Mouse (Mus musculus): ENCODE results near the gene Tspyl3. TPM values are rescaled to one million over a fixed set of nuclear protein-coding genes. Genes with fewer than 3 reads are reported as not detected.

Gene Tspyl3
- polyA plus RNA-seq, 1 experiment from 2014 or later: 11.7 TPM

DNA sequence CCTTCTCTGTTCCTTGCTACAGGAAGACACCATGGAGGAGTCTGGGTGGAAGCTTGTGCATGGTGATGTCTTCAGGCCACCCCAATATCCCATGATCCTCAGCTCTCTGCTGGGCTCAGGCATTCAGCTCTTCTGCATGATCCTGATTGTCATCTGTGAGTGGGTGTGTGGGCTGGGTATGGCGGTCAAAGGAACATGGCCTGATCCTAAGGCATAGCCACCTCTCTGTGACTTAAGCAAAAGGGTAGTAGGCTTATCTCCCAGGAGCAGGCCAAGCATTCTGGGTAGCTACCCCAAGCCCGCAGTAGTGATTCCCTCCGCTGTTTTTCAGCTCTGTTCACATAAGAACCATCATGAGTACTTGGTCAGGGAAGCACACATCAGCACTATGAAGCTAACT is 31.0 kb downstream of the Tspyl3 start:
- no peaks in the 10 kb centered on the region for H3K27me3 ChIP-seq
- H3K9ac ChIP-seq (replicated peaks): no peak overlapping the region
- H3K27ac ChIP-seq (replicated peaks): no peak overlapping the region
- no peak overlapping the region for H3K4me2 ChIP-seq (replicated peaks)
- 96% methylated on average over 3 of the region's 3 CpGs for WGBS
- H3K9me3 ChIP-seq: no peaks in the 10 kb centered on the region
- no peaks in the 10 kb centered on the region for H3K4me1 ChIP-seq
- no peak overlapping the region for H3K4me3 ChIP-seq
- ATAC-seq (ENCODE audit: low FRiP score, low read depth): no peak
- H3K36me3 ChIP-seq: peaks cover 84% of the 10 kb centered on the region

DNA sequence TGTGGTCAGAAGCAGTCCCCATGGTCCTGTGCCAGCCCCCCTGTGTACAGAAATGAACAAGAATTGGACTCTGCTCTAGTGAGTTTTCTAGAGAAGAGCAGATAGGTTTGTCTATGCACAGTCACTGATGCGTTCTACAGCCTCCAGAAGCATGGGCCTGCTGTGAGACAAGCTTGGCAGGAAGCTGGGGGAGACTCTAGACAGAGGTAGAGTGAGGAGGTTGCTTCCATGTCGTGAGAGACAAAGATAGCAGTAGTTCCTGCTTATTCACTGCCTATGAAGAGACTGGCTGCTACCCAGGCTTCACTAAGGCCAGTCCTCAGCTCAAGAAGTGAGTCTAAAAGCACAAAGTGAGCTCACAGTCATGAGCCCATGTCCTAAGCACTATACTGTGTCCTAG is 34.0 kb downstream of the Tspyl3 start:
- H3K27me3 ChIP-seq: no peaks in the 10 kb centered on the region
- no peaks in the 10 kb centered on the region for H3K9me3 ChIP-seq
- peaks cover 90% of the 10 kb centered on the region for H3K36me3 ChIP-seq
- no peak overlapping the region for H3K4me2 ChIP-seq (replicated peaks)
- no peak for ATAC-seq (ENCODE audit: low FRiP score, low read depth)
- no peak overlapping the region for H3K9ac ChIP-seq (replicated peaks)
- H3K27ac ChIP-seq (replicated peaks): no peak overlapping the region
- H3K4me1 ChIP-seq: no peaks in the 10 kb centered on the region
- H3K4me3 ChIP-seq: no peak overlapping the region
- WGBS: 90% methylated on average over 2 of the region's 2 CpGs

DNA sequence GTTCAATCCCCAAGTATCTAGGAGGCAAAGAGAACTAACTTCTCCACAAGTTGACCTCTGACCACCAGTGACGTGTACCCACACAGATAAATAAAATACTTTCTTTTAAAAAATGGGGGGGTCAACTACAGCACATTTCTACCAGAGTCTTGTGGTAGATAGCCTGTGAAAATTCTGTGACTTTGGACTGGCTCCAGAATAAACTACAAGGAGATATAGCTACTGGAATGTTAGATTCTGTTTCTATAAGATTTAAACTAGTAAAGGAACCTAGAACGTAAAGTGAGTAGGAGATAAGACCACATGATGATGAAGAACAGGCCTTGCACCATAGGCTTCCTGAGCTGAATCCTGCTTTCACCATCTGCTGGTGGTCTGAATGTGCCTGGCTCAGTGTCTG is 37.4 kb downstream of the Tspyl3 start:
- WGBS: 93% methylated on average over 2 of the region's 2 CpGs
- H3K4me3 ChIP-seq: no peak overlapping the region
- ATAC-seq (ENCODE audit: low FRiP score, low read depth): no peak
- H3K4me2 ChIP-seq (replicated peaks): no peak overlapping the region
- H3K4me1 ChIP-seq: no peaks in the 10 kb centered on the region
- no peak overlapping the region for H3K27ac ChIP-seq (replicated peaks)
- H3K9ac ChIP-seq (replicated peaks): no peak overlapping the region
- H3K27me3 ChIP-seq: no peaks in the 10 kb centered on the region
- no peaks in the 10 kb centered on the region for H3K9me3 ChIP-seq
- peaks cover 96% of the 10 kb centered on the region for H3K36me3 ChIP-seq

DNA sequence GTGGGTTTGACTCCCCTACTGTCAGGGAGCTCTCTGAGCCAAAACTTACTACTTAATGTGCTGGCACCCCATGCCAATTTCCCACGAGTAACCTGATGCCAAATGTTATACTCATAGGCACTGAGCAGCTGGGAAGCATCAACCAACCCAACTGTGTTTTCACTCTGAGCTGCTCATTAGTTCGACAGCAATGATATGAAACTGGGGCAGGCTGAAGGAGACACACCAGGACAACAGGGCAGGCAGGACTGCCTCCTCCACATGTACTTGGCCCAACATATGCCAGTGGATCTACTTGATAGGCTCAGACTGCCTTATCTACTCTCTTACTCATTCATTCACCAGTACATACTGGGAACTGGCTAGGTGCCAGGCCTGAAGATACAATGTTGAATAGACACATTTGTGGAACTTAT is 39.1 kb downstream of the Tspyl3 start:
- Histone ChIP-seq H3K9me3 (no peaks in the 10 kb centered on the region), H3K27ac (replicated peaks) (no peak overlapping the region), H3K4me3 (no peak overlapping the region), H3K9ac (replicated peaks) (no peak overlapping the region), H3K4me1 (no peaks in the 10 kb centered on the region), H3K36me3 (peaks cover 91% of the 10 kb centered on the region), H3K4me2 (replicated peaks) (no peak overlapping the region), H3K27me3 (no peaks in the 10 kb centered on the region)
- 90% methylated on average over 2 of the region's 2 CpGs for WGBS
- no peak for ATAC-seq (ENCODE audit: low FRiP score, low read depth)

- Histone ChIP-seq H3K4me3 (no peak overlapping the region), H3K27ac (replicated peaks) (no peak overlapping the region), H3K36me3 (peaks cover 45% of the 10 kb centered on the region), H3K27me3 (no peaks in the 10 kb centered on the region), H3K4me2 (replicated peaks) (no peak overlapping the region), H3K9me3 (no peaks in the 10 kb centered on the region), H3K9ac (replicated peaks) (no peak overlapping the region), H3K4me1 (no peaks in the 10 kb centered on the region)
- 86% methylated on average over 3 of the region's 3 CpGs for WGBS
- ATAC-seq (ENCODE audit: low FRiP score, low read depth): no peak
These were observed 45.3 kb downstream of the Tspyl3 start for GRCm38 (mm10) chr2:153179961-153180360.

DNA sequence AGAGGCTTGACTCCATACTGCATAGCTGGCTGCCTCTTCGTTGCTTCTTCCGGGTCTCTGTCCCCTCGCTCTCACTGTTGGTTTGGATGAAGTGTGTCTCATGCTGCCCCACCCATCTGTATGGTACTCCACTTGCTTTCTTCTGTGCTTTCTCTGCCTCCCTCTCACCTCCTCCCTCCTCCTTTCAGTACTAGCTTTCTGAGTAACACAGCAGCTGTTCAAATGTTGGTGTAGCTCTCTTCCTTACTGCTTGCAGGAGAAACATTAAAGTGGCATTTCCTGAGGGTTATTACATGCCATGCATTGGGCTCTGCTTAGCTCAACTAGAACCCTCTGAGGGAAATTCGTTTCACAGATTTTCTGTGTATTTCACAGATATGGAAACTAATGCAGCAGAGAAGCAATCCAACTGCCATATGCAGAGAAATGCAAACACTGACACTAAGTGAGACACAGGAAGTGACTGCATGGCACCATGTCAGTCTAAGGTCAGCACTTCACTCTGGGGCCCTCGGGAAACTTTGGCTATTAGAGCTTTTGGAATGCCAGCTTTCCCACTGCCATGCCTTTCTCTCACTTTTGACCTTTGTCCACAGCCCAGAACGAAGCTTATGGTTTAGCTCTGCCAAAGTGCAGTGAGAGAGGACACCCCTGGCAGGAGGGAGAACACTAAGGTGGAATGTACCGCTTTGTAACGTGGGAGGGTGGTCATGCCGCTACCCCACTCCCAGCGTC is 45.9 kb downstream of the Tspyl3 start:
- Histone ChIP-seq H3K4me2 (replicated peaks) (no peak overlapping the region), H3K9ac (replicated peaks) (no peak overlapping the region), H3K4me1 (no peaks in the 10 kb centered on the region), H3K4me3 (no peak overlapping the region), H3K27ac (replicated peaks) (no peak overlapping the region), H3K9me3 (no peaks in the 10 kb centered on the region), H3K27me3 (no peaks in the 10 kb centered on the region), H3K36me3 (peaks cover 42% of the 10 kb centered on the region)
- no peak for ATAC-seq (ENCODE audit: low FRiP score, low read depth)
- 86% methylated on average over 10 of the region's 10 CpGs for WGBS

GRCm38 (mm10) chr2:153177188-153177587 is 48.1 kb downstream of the Tspyl3 start:
- Histone ChIP-seq H3K36me3 (peaks cover 22% of the 10 kb centered on the region), H3K4me3 (no peak overlapping the region), H3K4me1 (no peaks in the 10 kb centered on the region), H3K9ac (replicated peaks) (no peak overlapping the region), H3K27ac (replicated peaks) (no peak overlapping the region), H3K9me3 (no peaks in the 10 kb centered on the region), H3K27me3 (no peaks in the 10 kb centered on the region), H3K4me2 (replicated peaks) (no peak overlapping the region)
- WGBS: 95% methylated on average over 3 of the region's 3 CpGs
- ATAC-seq (ENCODE audit: low FRiP score, low read depth): no peak

DNA sequence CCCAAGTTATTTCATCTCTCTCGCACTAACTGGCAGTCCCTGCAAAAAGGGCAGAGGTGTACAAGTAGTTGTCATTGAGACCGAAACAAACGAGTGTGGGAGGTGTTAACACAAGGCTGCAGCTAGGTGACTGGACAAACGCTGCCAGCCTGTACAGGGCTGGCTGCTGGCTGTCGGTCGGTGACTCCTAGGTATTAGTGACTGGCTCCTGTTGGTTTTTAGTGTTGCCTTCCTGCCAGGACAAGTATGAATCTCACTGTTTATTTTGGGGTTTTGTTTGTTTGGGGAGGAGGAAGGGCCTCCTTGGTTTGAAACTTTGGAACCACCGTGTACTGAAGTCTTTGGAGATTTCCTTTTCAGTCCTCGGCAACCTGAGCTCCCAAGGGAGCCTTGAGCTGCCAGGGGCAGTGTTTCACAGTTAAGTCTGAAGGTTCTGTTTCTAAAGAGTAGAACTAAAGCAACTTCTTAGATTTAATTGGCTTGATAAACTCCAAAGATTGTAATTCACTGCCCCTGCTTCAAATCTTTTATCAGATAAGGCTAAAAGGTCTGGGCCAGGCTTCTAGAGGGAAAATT is 49.2 kb downstream of the Tspyl3 start:
- Histone ChIP-seq H3K4me3 (no peak overlapping the region), H3K27ac (replicated peaks) (no peak overlapping the region), H3K9me3 (no peaks in the 10 kb centered on the region), H3K36me3 (peaks cover 18% of the 10 kb centered on the region), H3K4me1 (no peaks in the 10 kb centered on the region), H3K27me3 (no peaks in the 10 kb centered on the region), H3K9ac (replicated peaks) (no peak overlapping the region), H3K4me2 (replicated peaks) (no peak overlapping the region)
- WGBS: 81% methylated on average over 8 of the region's 8 CpGs
- no peak for ATAC-seq (ENCODE audit: low FRiP score, low read depth)

Other genes with a start within 250 kb of the Tspyl3 start
- gene Pdrg1, start 210.0 kb downstream of the Tspyl3 start, polyA plus RNA-seq (2016; fragmentation: Nextera tagmentation; extraction: Ambion mirVana): 128 and 129 TPM in 2 replicates
- 0.97 and 1.5 TPM in 2 replicates for gene Xkr7, start 193.6 kb downstream of the Tspyl3 start, polyA plus RNA-seq (2016; fragmentation: Nextera tagmentation; extraction: Ambion mirVana)
- 2.6 and 2.7 TPM in 2 replicates for gene Ccm2l, start 159.5 kb downstream of the Tspyl3 start, polyA plus RNA-seq (2016; fragmentation: Nextera tagmentation; extraction: Ambion mirVana)
- 1.8 and 2.4 TPM in 2 replicates for gene Hck, start 117.0 kb downstream of the Tspyl3 start, polyA plus RNA-seq (2016; fragmentation: Nextera tagmentation; extraction: Ambion mirVana)
- gene Tm9sf4, start 64.1 kb downstream of the Tspyl3 start, polyA plus RNA-seq (2016; fragmentation: Nextera tagmentation; extraction: Ambion mirVana): 84.0 and 90.2 TPM in 2 replicates
- gene Plagl2, start 16.0 kb upstream of the Tspyl3 start, polyA plus RNA-seq (2016; fragmentation: Nextera tagmentation; extraction: Ambion mirVana): 20.4 and 23.7 TPM in 2 replicates
- 6.2 and 6.4 TPM in 2 replicates for gene Pofut1, start 16.1 kb upstream of the Tspyl3 start, polyA plus RNA-seq (2016; fragmentation: Nextera tagmentation; extraction: Ambion mirVana)
- gene Kif3b, start 66.0 kb upstream of the Tspyl3 start, polyA plus RNA-seq (2016; fragmentation: Nextera tagmentation; extraction: Ambion mirVana): 12.4 and 12.5 TPM in 2 replicates
- gene Asxl1, start 120.4 kb upstream of the Tspyl3 start, polyA plus RNA-seq (2016; fragmentation: Nextera tagmentation; extraction: Ambion mirVana): 16.4 and 18.2 TPM in 2 replicates

Measured in midbrain, embryonic 12.5 days (tissue).